Mouse (Mus musculus): ENCODE measurements at regions not wholly inside any gene's neighbourhood (a gene's known extent, or its start where the extent isn't known, plus 50 kb on each side); places are given as distances from the start of the nearest gene placed in this dataset.
A peak's percentile ranks its signal among the peaks of the same experiment; 100 is the strongest.

DNA sequence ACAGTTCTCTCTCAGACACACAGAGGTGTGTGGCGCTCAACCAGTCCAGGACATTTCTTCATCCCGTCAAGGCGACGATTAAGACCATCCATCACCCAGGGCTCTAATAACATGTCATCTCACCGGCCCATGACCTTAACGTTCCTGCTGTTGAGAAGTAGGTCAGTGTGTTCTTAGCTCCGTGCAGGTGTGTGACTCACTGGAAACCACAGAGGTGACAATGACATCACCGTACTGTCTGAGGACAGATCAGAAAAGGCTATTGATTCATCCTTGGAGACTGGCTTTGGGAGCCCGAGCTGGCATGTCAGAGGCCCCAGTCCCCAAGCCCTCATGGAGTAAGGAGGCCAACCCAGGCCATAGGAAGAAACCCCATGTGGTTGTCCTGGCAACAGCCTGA, 109.3 kb upstream of the Sulf2 start:
- Histone ChIP-seq H3K4me1 (peaks cover 22% of the 10 kb centered on the region), H3K36me3 (no peaks in the 10 kb centered on the region), H3K4me3 (no peak overlapping the region), H3K4me2 (no peak overlapping the region), H3K27ac (no peak overlapping the region), H3K9me3 (no peaks in the 10 kb centered on the region), H3K27me3 (no peaks in the 10 kb centered on the region), H3K9ac (no peak overlapping the region)
- WGBS, result 89% methylated on average over 9 of the region's 9 CpGs
- no peak for ATAC-seq (ENCODE audit: insufficient number of reproducible peaks, insufficient read depth, low FRiP score, low TSS enrichment, low read depth)

DNA sequence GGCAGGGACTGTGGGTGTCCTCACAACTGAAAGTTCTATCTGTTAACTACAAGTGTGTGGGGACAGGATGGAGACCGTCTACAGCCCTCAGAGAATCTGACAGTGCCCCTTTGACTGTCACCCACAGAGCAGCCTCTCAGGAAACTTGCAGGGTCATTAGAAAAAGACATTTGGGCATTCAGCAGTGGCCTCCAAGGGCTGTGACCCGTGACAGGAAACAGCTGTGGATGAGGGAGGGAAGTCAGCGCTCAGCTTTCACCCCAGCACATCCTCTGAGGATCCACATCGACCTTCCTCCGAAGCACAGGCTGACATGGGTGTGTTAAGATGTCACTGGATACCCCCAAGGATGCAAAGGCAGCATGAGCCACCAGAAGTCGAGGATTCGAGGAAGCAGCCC, 106.3 kb upstream of the Sulf2 start:
- Histone ChIP-seq H3K4me2 (no peak overlapping the region), H3K27me3 (no peaks in the 10 kb centered on the region), H3K4me1 (peaks cover 34% of the 10 kb centered on the region), H3K4me3 (no peak overlapping the region), H3K9ac (no peak overlapping the region), H3K9me3 (no peaks in the 10 kb centered on the region), H3K27ac (no peak overlapping the region), H3K36me3 (no peaks in the 10 kb centered on the region)
- 29% methylated on average over 7 of the region's 7 CpGs for WGBS
- ATAC-seq (ENCODE audit: insufficient number of reproducible peaks, insufficient read depth, low FRiP score, low TSS enrichment, low read depth), result no peak

DNA sequence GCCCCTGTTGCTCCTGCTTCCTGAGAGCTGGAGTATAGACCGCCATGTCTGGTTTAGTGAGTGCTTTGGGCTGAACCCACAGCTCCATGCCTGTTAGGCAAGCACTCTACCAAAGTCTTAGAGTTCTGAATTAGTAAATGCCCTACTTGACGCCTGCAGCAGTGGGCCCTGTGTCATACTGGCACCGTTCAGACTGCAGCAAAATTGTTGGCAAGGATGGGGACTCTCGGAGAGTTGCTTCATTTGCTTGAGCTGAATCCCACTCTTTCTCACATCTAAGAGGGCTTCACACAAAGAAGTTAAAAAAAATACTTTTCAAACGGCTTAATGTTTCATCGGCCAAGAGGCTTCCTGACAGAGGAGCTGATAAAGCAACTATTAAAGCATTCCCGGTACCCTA, 105.6 kb upstream of the Sulf2 start:
- no peaks in the 10 kb centered on the region for H3K27me3 ChIP-seq
- no peaks in the 10 kb centered on the region for H3K9me3 ChIP-seq
- H3K4me2 ChIP-seq, result no peak overlapping the region
- H3K27ac ChIP-seq, result no peak overlapping the region
- H3K36me3 ChIP-seq, result no peaks in the 10 kb centered on the region
- H3K9ac ChIP-seq, result no peak overlapping the region
- WGBS, result 67% methylated on average over 7 of the region's 7 CpGs
- ATAC-seq (ENCODE audit: insufficient number of reproducible peaks, insufficient read depth, low FRiP score, low TSS enrichment, low read depth), result no peak
- peaks cover 32% of the 10 kb centered on the region for H3K4me1 ChIP-seq
- no peak overlapping the region for H3K4me3 ChIP-seq

DNA sequence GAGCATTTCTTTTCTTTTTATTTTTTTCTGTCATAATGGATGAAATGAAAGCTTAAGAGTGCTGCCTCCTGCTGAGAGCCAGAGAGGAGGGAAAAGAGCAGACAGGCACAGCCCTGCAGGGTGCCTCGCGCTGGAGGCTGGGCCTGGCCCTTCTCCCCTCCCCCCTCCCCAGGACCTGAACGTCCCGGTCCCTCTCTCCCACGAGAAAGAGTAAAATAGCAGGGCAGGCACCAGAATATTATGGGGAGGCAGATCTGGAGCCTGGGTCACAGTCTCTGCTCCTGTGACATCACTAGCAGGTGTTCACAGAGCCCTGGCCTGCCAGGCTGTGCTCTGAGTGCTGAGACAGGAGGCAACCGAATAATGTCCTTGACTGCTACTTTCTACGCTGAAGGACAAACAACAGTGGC, 103.3 kb upstream of the Sulf2 start:
- Histone ChIP-seq H3K4me1 (peaks cover 31% of the 10 kb centered on the region), H3K9me3 (no peaks in the 10 kb centered on the region), H3K27me3 (no peaks in the 10 kb centered on the region), H3K4me3 (no peak overlapping the region), H3K36me3 (no peaks in the 10 kb centered on the region), H3K9ac (peak overlapping the region; percentile 11; the same call in 1 of the 2 replicates), H3K27ac (no peak overlapping the region), H3K4me2 (peak overlapping the region; percentile 29)
- 12% methylated on average over 7 of the region's 7 CpGs for WGBS
- no peak for ATAC-seq (ENCODE audit: insufficient number of reproducible peaks, insufficient read depth, low FRiP score, low TSS enrichment, low read depth)

DNA sequence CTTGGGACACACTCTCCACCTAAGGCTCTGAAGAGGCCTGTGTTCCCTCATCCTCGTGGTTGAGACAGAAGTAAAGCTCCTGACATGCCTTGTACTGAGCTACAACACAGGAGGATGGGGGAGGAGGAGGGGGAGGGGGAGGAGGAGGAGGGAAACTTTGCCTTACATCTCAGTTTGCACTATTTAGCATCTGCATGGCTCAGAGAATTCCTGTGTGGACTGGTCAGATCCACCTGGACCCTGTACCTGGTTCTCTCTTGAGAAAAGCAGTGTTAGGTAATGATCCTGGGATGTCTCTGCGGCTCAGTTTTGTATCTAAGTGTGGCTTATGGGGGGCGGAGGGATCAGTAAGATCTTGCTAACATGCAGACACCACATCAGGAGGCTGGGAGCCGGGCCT, 102.2 kb upstream of the Sulf2 start:
- H3K4me2 ChIP-seq, result no peak overlapping the region
- H3K4me1 ChIP-seq, result peaks cover 31% of the 10 kb centered on the region

DNA sequence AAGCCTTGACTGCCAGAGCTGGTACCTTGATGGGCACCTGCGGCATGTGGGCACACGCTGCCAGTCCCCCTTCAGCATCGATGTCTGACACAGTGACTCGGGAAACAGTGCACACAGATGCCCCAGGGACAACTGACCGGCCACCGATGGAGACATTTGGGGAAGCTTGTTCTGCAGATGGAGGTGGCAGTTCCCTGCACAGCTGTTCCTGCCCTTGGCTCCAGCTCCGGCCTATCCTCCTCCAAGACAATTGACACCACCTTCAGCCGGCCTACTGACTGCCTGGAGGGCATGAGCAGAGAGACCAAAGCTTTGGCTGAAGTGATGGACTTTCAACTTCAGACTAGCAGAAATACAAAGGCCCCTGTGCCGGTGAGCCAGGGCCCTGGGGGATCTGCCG, 100.7 kb upstream of the Sulf2 start:
- Histone ChIP-seq H3K9ac (no peak overlapping the region), H3K27ac (no peak overlapping the region), H3K4me1 (peaks cover 24% of the 10 kb centered on the region), H3K36me3 (no peaks in the 10 kb centered on the region), H3K4me3 (no peak overlapping the region), H3K27me3 (no peaks in the 10 kb centered on the region), H3K4me2 (no peak overlapping the region), H3K9me3 (no peaks in the 10 kb centered on the region)
- WGBS, result 52% methylated on average over 10 of the region's 10 CpGs
- ATAC-seq (ENCODE audit: insufficient number of reproducible peaks, insufficient read depth, low FRiP score, low TSS enrichment, low read depth), result no peak

More for the DNA sequence above, 102.2 kb upstream of the Sulf2 start:
- Histone ChIP-seq H3K4me3 (no peak overlapping the region), H3K27ac (no peak overlapping the region), H3K9me3 (no peaks in the 10 kb centered on the region), H3K36me3 (no peaks in the 10 kb centered on the region), H3K27me3 (no peaks in the 10 kb centered on the region), H3K9ac (no peak overlapping the region)
- ATAC-seq (ENCODE audit: insufficient number of reproducible peaks, insufficient read depth, low FRiP score, low TSS enrichment, low read depth), result no peak
- WGBS, result 64% methylated on average over 4 of the region's 4 CpGs

DNA sequence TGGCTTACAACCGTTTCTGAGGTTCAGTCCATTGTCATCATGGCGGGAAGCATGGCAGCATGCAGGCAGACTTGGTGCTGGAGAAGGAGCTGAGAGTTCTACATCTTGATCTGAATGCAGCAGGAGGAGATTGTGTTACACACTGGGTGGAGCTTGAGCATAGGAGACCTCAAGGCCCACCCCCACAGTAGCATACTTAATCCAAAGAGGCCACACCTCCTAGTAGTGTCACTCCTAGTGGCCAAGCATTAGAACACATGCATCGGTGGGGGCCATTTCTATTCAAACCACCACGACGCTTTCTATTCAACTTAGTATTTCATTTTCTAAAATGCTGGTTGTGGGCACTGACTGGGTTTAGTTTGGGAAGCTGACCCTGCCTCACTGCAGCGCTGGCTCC, 99.1 kb upstream of the Sulf2 start:
- no peaks in the 10 kb centered on the region for H3K9me3 ChIP-seq
- 88% methylated on average over 6 of the region's 6 CpGs for WGBS
- no peak overlapping the region for H3K4me3 ChIP-seq
- H3K4me2 ChIP-seq, result no peak overlapping the region
- H3K27ac ChIP-seq, result no peak overlapping the region
- H3K4me1 ChIP-seq, result peaks cover 28% of the 10 kb centered on the region
- H3K36me3 ChIP-seq, result no peaks in the 10 kb centered on the region
- no peak overlapping the region for H3K9ac ChIP-seq
- no peak for ATAC-seq (ENCODE audit: insufficient number of reproducible peaks, insufficient read depth, low FRiP score, low TSS enrichment, low read depth)
- no peaks in the 10 kb centered on the region for H3K27me3 ChIP-seq

DNA sequence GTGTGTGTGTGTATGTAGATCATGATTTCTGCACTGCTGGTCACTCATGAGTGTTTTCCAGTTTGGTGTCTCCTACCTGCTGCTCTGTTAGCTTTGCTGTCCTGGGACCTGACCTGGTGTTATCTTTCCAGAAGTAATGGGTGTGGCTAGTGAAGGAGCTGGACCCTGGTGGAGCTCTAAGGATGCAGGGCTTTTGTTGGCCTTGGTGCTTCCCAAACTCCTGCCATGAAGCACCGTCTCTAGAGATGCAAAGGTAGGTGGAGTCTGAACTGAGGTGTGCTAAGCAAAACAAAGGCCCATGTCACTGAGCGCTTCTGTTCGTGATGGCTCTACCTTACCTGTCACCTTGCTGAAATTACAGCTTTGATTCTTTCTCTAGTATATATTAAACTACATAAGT, 96.6 kb upstream of the Sulf2 start:
- H3K4me1 ChIP-seq, result peaks cover 17% of the 10 kb centered on the region
- H3K27ac ChIP-seq, result no peak overlapping the region
- WGBS, result 81% methylated on average over 3 of the region's 3 CpGs
- no peaks in the 10 kb centered on the region for H3K27me3 ChIP-seq
- no peak overlapping the region for H3K9ac ChIP-seq
- H3K9me3 ChIP-seq, result no peaks in the 10 kb centered on the region
- H3K4me2 ChIP-seq, result no peak overlapping the region
- H3K36me3 ChIP-seq, result no peaks in the 10 kb centered on the region
- no peak for ATAC-seq (ENCODE audit: insufficient number of reproducible peaks, insufficient read depth, low FRiP score, low TSS enrichment, low read depth)
- H3K4me3 ChIP-seq, result no peak overlapping the region

DNA sequence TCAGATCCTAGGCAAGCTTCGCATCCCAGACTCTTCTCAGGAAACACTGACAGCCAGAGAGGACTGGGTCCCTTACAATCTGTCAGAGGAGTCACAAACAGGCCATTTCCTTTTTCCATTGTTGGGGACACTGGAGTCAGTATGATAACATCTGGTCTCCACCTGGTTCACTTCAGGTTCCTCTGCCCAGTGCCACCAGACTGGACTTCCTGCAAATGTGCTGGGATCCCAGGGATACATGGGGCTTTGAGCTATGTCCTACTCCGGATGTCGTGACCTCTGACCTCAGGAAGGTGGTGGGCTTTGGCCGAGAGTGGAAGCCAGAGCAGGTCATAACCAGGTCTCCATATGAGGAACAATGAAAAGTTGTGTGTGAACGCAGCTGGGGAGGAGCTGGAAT, 96.0 kb upstream of the Sulf2 start:
- Histone ChIP-seq H3K27me3 (no peaks in the 10 kb centered on the region), H3K27ac (no peak overlapping the region), H3K9ac (no peak overlapping the region), H3K36me3 (no peaks in the 10 kb centered on the region), H3K9me3 (no peaks in the 10 kb centered on the region), H3K4me3 (no peak overlapping the region), H3K4me2 (no peak overlapping the region), H3K4me1 (peaks cover 20% of the 10 kb centered on the region)
- 27% methylated on average over 5 of the region's 5 CpGs for WGBS
- no peak for ATAC-seq (ENCODE audit: insufficient number of reproducible peaks, insufficient read depth, low FRiP score, low TSS enrichment, low read depth)

DNA sequence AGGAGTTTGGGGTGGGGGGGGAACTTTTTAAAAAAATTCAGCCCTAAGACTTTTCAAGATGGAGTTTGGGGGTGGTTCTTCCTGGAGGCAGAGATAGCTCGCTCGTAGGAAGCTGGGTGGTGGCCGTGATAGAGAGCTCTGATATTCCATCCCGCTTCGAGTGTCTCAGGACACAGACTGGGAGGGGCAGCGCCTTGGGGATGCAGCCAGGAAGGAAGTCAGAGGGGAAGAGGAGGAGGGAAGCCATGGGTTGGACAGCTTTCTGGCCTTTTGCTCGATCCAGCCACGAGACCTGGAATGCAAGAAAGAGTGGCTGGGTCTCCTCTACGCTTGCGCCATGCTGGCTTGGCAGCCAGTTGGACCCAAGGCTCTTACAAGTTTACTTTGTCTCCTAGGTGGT, 95.1 kb upstream of the Sulf2 start:
- no peak for ATAC-seq (ENCODE audit: insufficient number of reproducible peaks, insufficient read depth, low FRiP score, low TSS enrichment, low read depth)
- Histone ChIP-seq H3K4me3 (no peak overlapping the region), H3K9me3 (no peaks in the 10 kb centered on the region), H3K36me3 (no peaks in the 10 kb centered on the region), H3K27me3 (no peaks in the 10 kb centered on the region), H3K4me1 (peaks cover 16% of the 10 kb centered on the region), H3K9ac (no peak overlapping the region), H3K27ac (no peak overlapping the region), H3K4me2 (no peak overlapping the region)
- 92% methylated on average over 10 of the region's 10 CpGs for WGBS

DNA sequence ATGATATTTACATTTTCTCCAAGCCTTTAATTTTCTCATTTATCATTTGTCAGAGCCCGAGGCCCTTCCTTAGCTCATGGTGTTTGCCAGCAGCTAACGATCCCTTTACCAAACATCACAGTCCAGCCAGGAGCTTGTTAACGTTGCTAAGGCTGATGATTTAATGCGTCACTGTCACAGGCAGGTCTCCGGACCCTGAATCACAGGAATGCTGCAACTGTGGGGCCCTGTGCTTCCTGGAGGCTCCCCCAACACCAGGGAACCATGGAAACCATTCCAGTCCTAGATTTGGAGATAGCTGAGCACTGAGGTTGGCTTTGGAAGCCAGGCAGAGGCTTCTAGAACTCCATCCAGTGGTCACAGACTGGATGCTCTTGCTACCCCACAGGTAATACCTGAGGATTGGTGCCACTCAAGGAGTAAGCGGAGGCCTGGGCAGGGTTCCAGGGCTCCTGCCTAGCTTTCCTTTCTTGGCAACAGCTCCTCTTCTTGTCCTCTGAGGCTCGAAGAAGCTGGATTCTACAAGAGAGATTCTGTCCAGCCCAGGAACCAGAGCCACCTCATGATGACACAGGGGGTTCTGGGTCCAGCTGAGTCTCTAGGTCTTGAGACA, 94.0 kb upstream of the Sulf2 start:
- Histone ChIP-seq H3K4me1 (peaks cover 16% of the 10 kb centered on the region), H3K9me3 (no peaks in the 10 kb centered on the region), H3K9ac (no peak overlapping the region), H3K27me3 (no peaks in the 10 kb centered on the region), H3K4me3 (no peak overlapping the region), H3K4me2 (no peak overlapping the region), H3K36me3 (no peaks in the 10 kb centered on the region), H3K27ac (peak overlapping the region; percentile 2; the same call in 1 of the 2 replicates)
- ATAC-seq (ENCODE audit: insufficient number of reproducible peaks, insufficient read depth, low FRiP score, low TSS enrichment, low read depth), result no peak
- WGBS, result 35% methylated on average over 7 of the region's 7 CpGs

DNA sequence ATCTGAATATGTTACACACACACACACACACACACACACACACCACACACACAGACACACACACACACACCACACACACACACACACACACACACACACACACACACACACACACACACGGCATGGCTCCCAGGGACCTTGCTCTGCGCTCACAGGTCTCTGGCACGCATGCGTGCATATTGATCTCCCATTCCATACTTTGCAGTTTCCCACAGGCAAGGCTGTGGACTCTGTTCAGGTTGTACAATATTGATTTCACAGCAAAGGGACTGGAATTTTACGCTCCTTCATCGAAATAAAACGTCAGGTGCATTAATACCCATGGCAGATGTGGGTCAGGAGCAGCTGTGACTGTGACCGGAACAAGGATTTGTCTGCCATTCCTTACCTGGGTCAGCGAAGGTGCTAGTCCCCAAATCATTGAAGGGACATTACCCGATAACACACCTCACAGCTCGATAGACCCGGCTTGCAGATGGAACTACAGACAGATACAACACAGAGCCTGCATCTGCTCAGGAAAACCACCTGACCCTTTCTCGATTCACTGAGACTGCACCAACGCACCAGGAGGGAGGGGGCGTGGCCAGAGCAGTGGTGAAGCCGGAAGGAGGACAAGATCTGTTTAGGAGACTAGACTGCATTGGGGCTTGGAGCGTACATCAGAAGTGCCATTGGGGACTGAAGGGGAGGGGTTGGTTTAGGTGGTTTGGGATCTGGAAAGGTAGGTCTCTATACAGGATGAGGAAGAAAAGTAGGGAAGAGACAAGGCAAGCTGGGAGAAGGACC, 91.1 kb upstream of the Sulf2 start:
- H3K9ac ChIP-seq, result no peak overlapping the region
- H3K27me3 ChIP-seq, result no peaks in the 10 kb centered on the region
- peaks cover 14% of the 10 kb centered on the region for H3K4me1 ChIP-seq
- no peak overlapping the region for H3K4me3 ChIP-seq
- no peak overlapping the region for H3K4me2 ChIP-seq
- no peak overlapping the region for H3K27ac ChIP-seq
- H3K36me3 ChIP-seq, result no peaks in the 10 kb centered on the region
- WGBS, result 72% methylated on average over 17 of the region's 17 CpGs
- H3K9me3 ChIP-seq, result no peaks in the 10 kb centered on the region
- ATAC-seq (ENCODE audit: insufficient number of reproducible peaks, insufficient read depth, low FRiP score, low TSS enrichment, low read depth), result no peak

Data from embryonic facial prominence, embryonic 13.5 days (tissue).